ENCODE assay signal across 8 mouse cellular contexts in genomic region chr6:83161442-83161841, GRCm38 (mm10). TPM values are rescaled to one million over a fixed set of nuclear protein-coding genes. Genes with fewer than 3 reads are reported as not detected.
DNase-seq lines count a peak whose midpoint lies in the region; ATAC-seq lines count a peak whose summit lies in the region.

No protein-coding gene starts in this region.

- ATAC-seq in kidney, embryonic 15.5 days (replicated peaks; ENCODE audit: low FRiP score) = no peak
- ATAC-seq in embryonic facial prominence, embryonic 12.5 days (ENCODE audit: insufficient number of reproducible peaks, insufficient read depth, low FRiP score, low TSS enrichment) = no peak
- no peak for ATAC-seq in midbrain, embryonic 16.5 days
- no peak for ATAC-seq in inflammation-experienced regulatory T-cells, adult 6 months

- no peaks in the 10 kb centered on the region for H3K36me3 ChIP-seq in kidney, embryonic 15.5 days
- no peaks in the 10 kb centered on the region for H3K36me3 ChIP-seq in embryonic facial prominence, embryonic 12.5 days
- no peaks in the 10 kb centered on the region for H3K36me3 ChIP-seq in midbrain, embryonic 16.5 days (ENCODE audit: control insufficient read depth, insufficient read depth, low read length)

- H3K4me1 ChIP-seq in kidney, embryonic 15.5 days = peaks cover 31% of the 10 kb centered on the region
- H3K4me1 ChIP-seq in embryonic facial prominence, embryonic 12.5 days = peaks cover 15% of the 10 kb centered on the region
- peaks cover 18% of the 10 kb centered on the region for H3K4me1 ChIP-seq in midbrain, embryonic 16.5 days (ENCODE audit: control insufficient read depth, insufficient read depth, low read length)

- WGBS in kidney, embryonic 15.5 days = 5% methylated on average over 19 of the region's 19 CpGs
- WGBS in embryonic facial prominence, embryonic 12.5 days = 7% methylated on average over 19 of the region's 19 CpGs
- WGBS in midbrain, embryonic 16.5 days = 8% methylated on average over 19 of the region's 19 CpGs

- H3K4me3 ChIP-seq in kidney, embryonic 15.5 days (replicated peaks) = peak overlapping the region; percentile 45
- H3K4me3 ChIP-seq in embryonic facial prominence, embryonic 12.5 days = peak overlapping the region; percentile 40
- no peak overlapping the region; the same call in 1 of the 2 replicates for H3K4me3 ChIP-seq in midbrain, embryonic 16.5 days (ENCODE audit: low read depth, low read length)

- H3K9me3 ChIP-seq in kidney, embryonic 15.5 days (replicated peaks) = no peaks in the 10 kb centered on the region
- H3K9me3 ChIP-seq in embryonic facial prominence, embryonic 12.5 days = no peaks in the 10 kb centered on the region
- H3K9me3 ChIP-seq in midbrain, embryonic 16.5 days (replicated peaks; ENCODE audit: control insufficient read depth, low read length, poor library complexity, severe bottlenecking) = no peaks in the 10 kb centered on the region

- H3K27ac ChIP-seq in kidney, embryonic 15.5 days = no peak overlapping the region
- no peak overlapping the region for H3K27ac ChIP-seq in embryonic facial prominence, embryonic 12.5 days
- no peak overlapping the region for H3K27ac ChIP-seq in midbrain, embryonic 16.5 days (ENCODE audit: low read length)

- peaks cover 34% of the 10 kb centered on the region for H3K27me3 ChIP-seq in kidney, embryonic 15.5 days
- peaks cover 30% of the 10 kb centered on the region for H3K27me3 ChIP-seq in embryonic facial prominence, embryonic 12.5 days
- H3K27me3 ChIP-seq in midbrain, embryonic 16.5 days (ENCODE audit: control insufficient read depth, insufficient read depth, low read depth, low read length) = peaks cover 33% of the 10 kb centered on the region

- peak overlapping the region; percentile 85 for H3K4me2 ChIP-seq in kidney, embryonic 15.5 days
- H3K4me2 ChIP-seq in embryonic facial prominence, embryonic 12.5 days (replicated peaks) = peak overlapping the region; percentile 72
- H3K4me2 ChIP-seq in midbrain, embryonic 16.5 days (ENCODE audit: low read length) = peak overlapping the region; percentile 45

- DNase-seq in kidney, adult 8-10 months = no peak
- peak; percentile 14 for DNase-seq in induced T-regulatory cell, adult 2 months (ENCODE audit: low read depth)
- DNase-seq in thymus, adult 18-20 months = no peak
- DNase-seq in urinary bladder, postnatal 4 days (ENCODE audit: low spot score in 2 of 2) = no peak

- H3K9ac ChIP-seq in kidney, embryonic 15.5 days = peak overlapping the region; percentile 43
- peak overlapping the region; percentile 43 for H3K9ac ChIP-seq in embryonic facial prominence, embryonic 12.5 days
- no peak overlapping the region for H3K9ac ChIP-seq in midbrain, embryonic 16.5 days (ENCODE audit: low read depth, low read length)

RNA-seq across cellular contexts. Expression of gene Dctn1, which starts 4.3 kb away (rescaled TPM):
- 89.2 and 93.9 TPM in 2 replicates for polyA plus RNA-seq in kidney, embryonic 15.5 days (2015; fragmentation: Nextera tagmentation; extraction: Ambion mirVana)
- 121 and 126 TPM in 2 replicates for polyA plus RNA-seq in embryonic facial prominence, embryonic 12.5 days (2016; fragmentation: Nextera tagmentation; extraction: Ambion mirVana)
- polyA plus RNA-seq in midbrain, embryonic 16.5 days (2015; fragmentation: Nextera tagmentation; extraction: Ambion mirVana) = 161 and 164 TPM in 2 replicates
- 10 to 100 TPM; 15.5 to 21.0 (median 16.1) TPM for polyA plus RNA-seq in inflammation-experienced regulatory T-cells, adult 6 months (2017; shearing (Covaris generic))

RNA-seq across cellular contexts. Expression of gene 1700003E16Rik, which starts 5.2 kb away (rescaled TPM):
- 1.6 and 2.4 TPM in 2 replicates for polyA plus RNA-seq in kidney, embryonic 15.5 days (2015; fragmentation: Nextera tagmentation; extraction: Ambion mirVana)
- 2.8 and 2.9 TPM in 2 replicates for polyA plus RNA-seq in embryonic facial prominence, embryonic 12.5 days (2016; fragmentation: Nextera tagmentation; extraction: Ambion mirVana)
- 11.4 and 16.3 TPM in 2 replicates for polyA plus RNA-seq in midbrain, embryonic 16.5 days (2015; fragmentation: Nextera tagmentation; extraction: Ambion mirVana)
- not detected for polyA plus RNA-seq in inflammation-experienced regulatory T-cells, adult 6 months (2017; shearing (Covaris generic))

RNA-seq across cellular contexts. Expression of gene Wdr54, which starts 5.2 kb away (rescaled TPM):
- 6.6 and 8.3 TPM in 2 replicates for polyA plus RNA-seq in kidney, embryonic 15.5 days (2015; fragmentation: Nextera tagmentation; extraction: Ambion mirVana)
- 10.0 and 11.3 TPM in 2 replicates for polyA plus RNA-seq in embryonic facial prominence, embryonic 12.5 days (2016; fragmentation: Nextera tagmentation; extraction: Ambion mirVana)
- 20.1 and 22.9 TPM in 2 replicates for polyA plus RNA-seq in midbrain, embryonic 16.5 days (2015; fragmentation: Nextera tagmentation; extraction: Ambion mirVana)
- under 1 TPM in 2 of 3 experiments, not detected in 1; 0.19 to 0.48 TPM for polyA plus RNA-seq in inflammation-experienced regulatory T-cells, adult 6 months (2017; shearing (Covaris generic))

RNA-seq across cellular contexts. Expression of gene Rtkn, which starts 26.2 kb away (rescaled TPM):
- 31.5 and 33.7 TPM in 2 replicates for polyA plus RNA-seq in kidney, embryonic 15.5 days (2015; fragmentation: Nextera tagmentation; extraction: Ambion mirVana)
- polyA plus RNA-seq in embryonic facial prominence, embryonic 12.5 days (2016; fragmentation: Nextera tagmentation; extraction: Ambion mirVana) = 51.3 and 54.6 TPM in 2 replicates
- 10.7 TPM in 2 replicates for polyA plus RNA-seq in midbrain, embryonic 16.5 days (2015; fragmentation: Nextera tagmentation; extraction: Ambion mirVana)
- polyA plus RNA-seq in inflammation-experienced regulatory T-cells, adult 6 months (2017; shearing (Covaris generic)) = 1 to 10 TPM in 1 of 3 experiments, not detected in 2; 3.7 TPM

RNA-seq across cellular contexts. Expression of gene Ino80b, which starts 36.2 kb away (rescaled TPM):
- 15.9 and 17.1 TPM in 2 replicates for polyA plus RNA-seq in kidney, embryonic 15.5 days (2015; fragmentation: Nextera tagmentation; extraction: Ambion mirVana)
- 17.9 and 21.4 TPM in 2 replicates for polyA plus RNA-seq in embryonic facial prominence, embryonic 12.5 days (2016; fragmentation: Nextera tagmentation; extraction: Ambion mirVana)
- 13.3 and 14.5 TPM in 2 replicates for polyA plus RNA-seq in midbrain, embryonic 16.5 days (2015; fragmentation: Nextera tagmentation; extraction: Ambion mirVana)
- polyA plus RNA-seq in inflammation-experienced regulatory T-cells, adult 6 months (2017; shearing (Covaris generic)) = 1 to 10 TPM in 2 of 3 experiments, not detected in 1; 1.0 to 2.8 TPM
